Comparison of ENCODE assay signal across 27 mouse cellular contexts in genomic region chr17:90346735-90347475, GRCm38 (mm10).
DNase-seq lines count a peak whose midpoint lies in the region; ATAC-seq and TF ChIP-seq lines count a peak whose summit lies in the region.
"Had no signal": no experiment of that assay in that cellular context is flagged by ENCODE, and none has a peak within 500 bp of the region (broad histone marks: within the 10 kb centered on the region; RNA-seq: fewer than 3 reads in every experiment).

No protein-coding gene starts in this region.

- peak overlapping the region; percentile 74 for H3K27ac ChIP-seq in forebrain, embryonic 15.5 days (replicated peaks)
- no peak overlapping the region for H3K27ac ChIP-seq in forebrain, embryonic 11.5 days (ENCODE audit: low read depth, low read length)
- no peak overlapping the region for H3K27ac ChIP-seq in lung, postnatal 0 days (ENCODE audit: low read length)
- no peak overlapping the region for H3K27ac ChIP-seq in intestine, embryonic 16.5 days (ENCODE audit: low read length)
- H3K27ac ChIP-seq: embryonic facial prominence, embryonic 13.5 days; heart, embryonic 10.5 days; heart, embryonic 15.5 days; hindbrain, embryonic 12.5 days; limb, embryonic 10.5 days; limb, embryonic 15.5 days; liver, embryonic 13.5 days; macrophage had no signal

- no peak for TF ChIP-seq EP300 in lung, postnatal 0 days (IDR thresholded peaks at IDR 0.05)

- H3K27me3 ChIP-seq in forebrain, embryonic 15.5 days: no peaks in the 10 kb centered on the region
- no peaks in the 10 kb centered on the region for H3K27me3 ChIP-seq in forebrain, embryonic 11.5 days (ENCODE audit: control insufficient read depth, insufficient read depth, low read length)
- no peaks in the 10 kb centered on the region for H3K27me3 ChIP-seq in lung, postnatal 0 days (replicated peaks; ENCODE audit: insufficient read depth, low read length)
- H3K27me3 ChIP-seq in intestine, embryonic 16.5 days (replicated peaks; ENCODE audit: control insufficient read depth, insufficient read depth, low read length): no peaks in the 10 kb centered on the region
- H3K27me3 ChIP-seq: embryonic facial prominence, embryonic 13.5 days; heart, embryonic 15.5 days; hindbrain, embryonic 12.5 days; limb, embryonic 15.5 days; liver, embryonic 13.5 days had no signal

- DNase-seq in forebrain, embryonic 11.5 days (ENCODE audit: low spot score): no peak
- DNase-seq in lung, postnatal 0 days (ENCODE audit: low spot score): peak; percentile 13
- DNase-seq in lung, postnatal 4 days: no peak
- peak; percentile 30 for DNase-seq in retina, embryonic 14.5 days (ENCODE audit: low spot score)
- no peak for DNase-seq in retina, postnatal 1 day
- DNase-seq: adrenal gland, postnatal 14 days; cerebellum, adult 11-12 months; cerebellum, adult 9-11 months; embryo, embryonic 11 days; gastrocnemius, postnatal 25 days; heart, adult 11 months; heart, postnatal 36 days; kidney, adult 2 months; kidney, postnatal 36 days; liver, embryonic 13.5 days; spleen, adult 18-20 months; thymus, postnatal 14 days had no signal

- WGBS in forebrain, embryonic 15.5 days: 44% methylated on average over 3 of the region's 3 CpGs
- WGBS in forebrain, embryonic 11.5 days: 66% methylated on average over 3 of the region's 3 CpGs
- 46% methylated on average over 3 of the region's 3 CpGs for WGBS in lung, postnatal 0 days
- WGBS in intestine, embryonic 16.5 days: 57% methylated on average over 3 of the region's 3 CpGs

- H3K4me2 ChIP-seq in forebrain, embryonic 15.5 days (replicated peaks): no peak overlapping the region
- no peak overlapping the region for H3K4me2 ChIP-seq in forebrain, embryonic 11.5 days (ENCODE audit: low read depth, low read length, severe bottlenecking)
- no peak overlapping the region for H3K4me2 ChIP-seq in lung, postnatal 0 days (replicated peaks; ENCODE audit: low read depth, low read length)
- no peak overlapping the region for H3K4me2 ChIP-seq in intestine, embryonic 16.5 days (ENCODE audit: low read depth, low read length)
- H3K4me2 ChIP-seq: embryonic facial prominence, embryonic 13.5 days; heart, embryonic 15.5 days; hindbrain, embryonic 12.5 days; limb, embryonic 15.5 days; liver, embryonic 13.5 days had no signal

- H3K9me3 ChIP-seq in forebrain, embryonic 15.5 days: no peaks in the 10 kb centered on the region
- H3K9me3 ChIP-seq in forebrain, embryonic 11.5 days (ENCODE audit: control insufficient read depth, low read length): no peaks in the 10 kb centered on the region
- no peaks in the 10 kb centered on the region for H3K9me3 ChIP-seq in lung, postnatal 0 days (ENCODE audit: low read length)
- H3K9me3 ChIP-seq in intestine, embryonic 16.5 days (ENCODE audit: control insufficient read depth, low read length): no peaks in the 10 kb centered on the region
- H3K9me3 ChIP-seq: embryonic facial prominence, embryonic 13.5 days; heart, embryonic 10.5 days; heart, embryonic 15.5 days; hindbrain, embryonic 12.5 days; limb, embryonic 10.5 days; limb, embryonic 15.5 days; liver, embryonic 13.5 days had no signal

- H3K36me3 ChIP-seq in forebrain, embryonic 15.5 days: no peaks in the 10 kb centered on the region
- H3K36me3 ChIP-seq in forebrain, embryonic 11.5 days (ENCODE audit: control insufficient read depth, insufficient read depth, low read length): no peaks in the 10 kb centered on the region
- no peaks in the 10 kb centered on the region for H3K36me3 ChIP-seq in lung, postnatal 0 days (ENCODE audit: insufficient read depth, low read length)
- H3K36me3 ChIP-seq in intestine, embryonic 16.5 days (ENCODE audit: control insufficient read depth, insufficient read depth, low read length): no peaks in the 10 kb centered on the region
- H3K36me3 ChIP-seq: embryonic facial prominence, embryonic 13.5 days; heart, embryonic 10.5 days; heart, embryonic 15.5 days; hindbrain, embryonic 12.5 days; limb, embryonic 10.5 days; limb, embryonic 15.5 days; liver, embryonic 13.5 days had no signal

- H3K4me1 ChIP-seq in forebrain, embryonic 15.5 days: peaks cover 38% of the 10 kb centered on the region
- no peaks in the 10 kb centered on the region for H3K4me1 ChIP-seq in forebrain, embryonic 11.5 days (replicated peaks; ENCODE audit: control insufficient read depth, insufficient read depth, low read length)
- no peaks in the 10 kb centered on the region for H3K4me1 ChIP-seq in lung, postnatal 0 days (ENCODE audit: insufficient read depth, low read depth, low read length)
- H3K4me1 ChIP-seq in intestine, embryonic 16.5 days (ENCODE audit: control insufficient read depth, insufficient read depth, low read length): no peaks in the 10 kb centered on the region
- H3K4me1 ChIP-seq: embryonic facial prominence, embryonic 13.5 days; heart, embryonic 10.5 days; heart, embryonic 15.5 days; limb, embryonic 15.5 days; liver, embryonic 13.5 days had no signal

- H3K9ac ChIP-seq in forebrain, embryonic 15.5 days (replicated peaks): no peak overlapping the region
- H3K9ac ChIP-seq in forebrain, embryonic 11.5 days (ENCODE audit: low read length): no peak overlapping the region
- H3K9ac ChIP-seq in lung, postnatal 0 days (replicated peaks; ENCODE audit: low read depth): no peak overlapping the region
- no peak overlapping the region for H3K9ac ChIP-seq in intestine, embryonic 16.5 days (ENCODE audit: low read depth, low read length)
- H3K9ac ChIP-seq: embryonic facial prominence, embryonic 13.5 days; heart, embryonic 15.5 days; hindbrain, embryonic 12.5 days; limb, embryonic 15.5 days; liver, embryonic 13.5 days had no signal

- no peak for TF ChIP-seq CTCF in lung, postnatal 0 days (IDR thresholded peaks at IDR 0.05)

- no peak overlapping the region for H3K4me3 ChIP-seq in forebrain, embryonic 15.5 days
- no peak overlapping the region for H3K4me3 ChIP-seq in forebrain, embryonic 11.5 days (ENCODE audit: low read depth, low read length)
- no peak overlapping the region for H3K4me3 ChIP-seq in lung, postnatal 0 days (ENCODE audit: low read depth, low read length)
- no peak overlapping the region for H3K4me3 ChIP-seq in intestine, embryonic 16.5 days (ENCODE audit: low read length)
- H3K4me3 ChIP-seq: embryonic facial prominence, embryonic 13.5 days; heart, embryonic 10.5 days; heart, embryonic 15.5 days; hindbrain, embryonic 12.5 days; limb, embryonic 10.5 days; limb, embryonic 15.5 days; liver, embryonic 13.5 days had no signal

- ATAC-seq in forebrain, embryonic 15.5 days (replicated peaks): peak; percentile 68
- ATAC-seq in forebrain, embryonic 11.5 days (replicated peaks; ENCODE audit: low FRiP score): no peak
- no peak for ATAC-seq in lung, postnatal 0 days
- no peak for ATAC-seq in intestine, embryonic 16.5 days
- ATAC-seq: CD4-positive, CD25-positive, alpha-beta regulatory T cell, adult 4 months had no signal

Comparison
In these comparisons a context has a peak if more than half of its experiments do, and no peak if none do; other contexts are left out.
1. DNase-seq: peak in lung, postnatal 0 days (single experiment) and retina, embryonic 14.5 days (single experiment); none in forebrain, embryonic 11.5 days (single experiment), lung, postnatal 4 days (0 of 2) and retina, postnatal 1 day (single experiment).